Mouse (Mus musculus): ENCODE data around the gene Hyls1. TPM values are rescaled to one million over a fixed set of nuclear protein-coding genes. Genes with fewer than 3 reads are reported as not detected.

The Hyls1 gene
- total RNA-seq, 2 experiments from 2014 or later, result 3.3 to 5.0 TPM

Other genes with a start within 250 kb of the Hyls1 start
- gene Cdon, start 149.3 kb downstream of the Hyls1 start, total RNA-seq (2021), result 10 to 100 TPM; 24.8 to 32.4 TPM
- not detected for gene Gm1113, start 52.1 kb downstream of the Hyls1 start, total RNA-seq (2021)
- gene Ddx25, start 11.9 kb downstream of the Hyls1 start, total RNA-seq (2021), result under 1 TPM; 0.75 to 0.85 TPM
- gene Pus3, start 11.8 kb downstream of the Hyls1 start, total RNA-seq (2021), result 10 to 100 TPM; 12.3 to 16.3 TPM
- gene Pate2, start 114 bp downstream of the Hyls1 start, total RNA-seq (2021), result under 1 TPM in 1 of 2 experiments, not detected in 1; 0.79 TPM
- not detected for gene Pate4, start 41.5 kb upstream of the Hyls1 start, total RNA-seq (2021)
- gene Pate3, start 77.8 kb upstream of the Hyls1 start, total RNA-seq (2021), result not detected
- gene Pate1, start 117.0 kb upstream of the Hyls1 start, total RNA-seq (2021), result not detected
- not detected for gene Gm17677, start 170.7 kb upstream of the Hyls1 start, total RNA-seq (2021)
- not detected for gene Gm17727, start 207.7 kb upstream of the Hyls1 start, total RNA-seq (2021)
- gene Gm27235, start 219.7 kb upstream of the Hyls1 start, total RNA-seq (2021), result not detected
- gene D730048I06Rik, start 219.7 kb upstream of the Hyls1 start, total RNA-seq (2021), result not detected

Data from adrenal gland, postnatal 10 days (tissue).